Mouse (Mus musculus): ENCODE data around the gene Gcnt4.
"Not testable (repeated sequence)": the region's sequence is repeated elsewhere in the genome, so short reads cannot be mapped to it uniquely, and the experiment has no call there.

The Gcnt4 gene

GRCm38 (mm10) chr13:96923999-96924961 lies at the start of gene Gcnt4:
Gene Gcnt4 (plus strand): TSS chr13:96924689.
- DNase-seq (ENCODE audit: low read depth, low spot score), result peak; percentile 34

GRCm38 (mm10) chr13:96878220-96879057 lies 46.0 kb upstream of the Gcnt4 start:
- DNase-seq (ENCODE audit: low read depth, low spot score), result no peak

GRCm38 (mm10) chr13:96884534-96884933 lies 40.0 kb upstream of the Gcnt4 start:
- DNase-seq (ENCODE audit: low read depth, low spot score), result no peak

- no peak for DNase-seq (ENCODE audit: low read depth, low spot score)
Observed at GRCm38 (mm10) chr13:96889985-96890384, 34.5 kb upstream of the Gcnt4 start.

GRCm38 (mm10) chr13:96895144-96895543 lies 29.3 kb upstream of the Gcnt4 start:
- DNase-seq (ENCODE audit: low read depth, low spot score), result no peak

- DNase-seq (ENCODE audit: low read depth, low spot score), result no peak
Observed at GRCm38 (mm10) chr13:96906717-96907116, 17.8 kb upstream of the Gcnt4 start.

GRCm38 (mm10) chr13:96911202-96911601 lies 13.3 kb upstream of the Gcnt4 start:
- DNase-seq (ENCODE audit: low read depth, low spot score), result no peak

GRCm38 (mm10) chr13:96923134-96923533 lies 1.4 kb upstream of the Gcnt4 start:
- DNase-seq (ENCODE audit: low read depth, low spot score), result not testable (repeated sequence)

- peak; percentile 35 for DNase-seq (ENCODE audit: low read depth, low spot score)
Observed at GRCm38 (mm10) chr13:96924985-96925745, 676 bp downstream of the Gcnt4 start.

GRCm38 (mm10) chr13:96925991-96926725 lies 1.7 kb downstream of the Gcnt4 start:
- no peak for DNase-seq (ENCODE audit: low read depth, low spot score)

- DNase-seq (ENCODE audit: low read depth, low spot score), result no peak
Observed at GRCm38 (mm10) chr13:96927781-96928180, 3.3 kb downstream of the Gcnt4 start.

GRCm38 (mm10) chr13:96928432-96929039 lies 4.0 kb downstream of the Gcnt4 start:
- no peak for DNase-seq (ENCODE audit: low read depth, low spot score)

- no peak for DNase-seq (ENCODE audit: low read depth, low spot score)
Observed at GRCm38 (mm10) chr13:96932745-96933144, 8.3 kb downstream of the Gcnt4 start.

GRCm38 (mm10) chr13:96933367-96933766 lies 8.9 kb downstream of the Gcnt4 start:
- no peak for DNase-seq (ENCODE audit: low read depth, low spot score)

- DNase-seq (ENCODE audit: low read depth, low spot score), result no peak
Observed at GRCm38 (mm10) chr13:96936173-96936777, 11.8 kb downstream of the Gcnt4 start.

- no peak for DNase-seq (ENCODE audit: low read depth, low spot score)
Observed at GRCm38 (mm10) chr13:96937059-96937558, 12.6 kb downstream of the Gcnt4 start.

GRCm38 (mm10) chr13:96939680-96940079 lies 15.2 kb downstream of the Gcnt4 start:
- DNase-seq (ENCODE audit: low read depth, low spot score), result no peak

- not testable (repeated sequence) for DNase-seq (ENCODE audit: low read depth, low spot score)
Observed at GRCm38 (mm10) chr13:96941481-96941880, 17.0 kb downstream of the Gcnt4 start.

- no peak for DNase-seq (ENCODE audit: low read depth, low spot score)
Observed at GRCm38 (mm10) chr13:96943571-96943970, 19.1 kb downstream of the Gcnt4 start.

GRCm38 (mm10) chr13:96945748-96946147 lies 21.3 kb downstream of the Gcnt4 start:
- DNase-seq (ENCODE audit: low read depth, low spot score), result no peak
